Mouse (Mus musculus): ENCODE data around the gene Herpud1. TPM values are rescaled to one million over a fixed set of nuclear protein-coding genes. Genes with fewer than 3 reads are reported as not detected.
"Not testable (repeated sequence)": the region's sequence is repeated elsewhere in the genome, so short reads cannot be mapped to it uniquely, and the experiment has no call there.

The Herpud1 gene
- polyA plus RNA-seq, 1 experiment from 2014 or later, result 70.8 TPM

DNA sequence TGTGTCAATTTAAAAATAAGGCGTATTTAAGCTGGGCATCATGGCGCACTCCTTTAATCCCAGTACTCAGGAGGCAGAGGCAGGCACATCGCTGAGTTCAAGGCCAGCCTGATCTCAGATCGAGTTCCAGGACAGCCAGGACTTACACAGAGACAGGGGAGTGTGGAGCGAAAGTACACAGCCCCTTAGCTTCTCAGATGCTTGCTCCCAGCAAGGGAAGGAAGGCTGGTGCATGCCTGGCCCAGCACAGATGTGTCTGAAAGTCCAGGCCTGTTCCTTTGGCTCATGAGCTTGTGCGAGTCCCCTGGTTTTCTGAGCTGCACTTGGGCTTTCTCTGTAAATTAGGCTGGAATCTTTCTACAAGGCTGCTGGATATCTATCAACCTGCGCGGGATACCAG is 4.7 kb downstream of the Herpud1 start:
- no peak for ATAC-seq (ENCODE audit: low FRiP score)
- H3K27ac ChIP-seq (replicated peaks), result no peak overlapping the region
- H3K27me3 ChIP-seq (replicated peaks), result no peaks in the 10 kb centered on the region
- peaks cover 13% of the 10 kb centered on the region for H3K4me1 ChIP-seq
- H3K9me3 ChIP-seq (replicated peaks), result no peaks in the 10 kb centered on the region
- WGBS, result 97% methylated on average over 8 of the region's 8 CpGs
- H3K4me3 ChIP-seq (replicated peaks), result no peak overlapping the region
- no peak overlapping the region for H3K9ac ChIP-seq (replicated peaks)
- H3K36me3 ChIP-seq, result peaks cover 64% of the 10 kb centered on the region
- no peak overlapping the region for H3K4me2 ChIP-seq

GRCm38 (mm10) chr8:94392147-94392546 is 5.9 kb downstream of the Herpud1 start:
- no peaks in the 10 kb centered on the region for H3K9me3 ChIP-seq (replicated peaks)

DNA sequence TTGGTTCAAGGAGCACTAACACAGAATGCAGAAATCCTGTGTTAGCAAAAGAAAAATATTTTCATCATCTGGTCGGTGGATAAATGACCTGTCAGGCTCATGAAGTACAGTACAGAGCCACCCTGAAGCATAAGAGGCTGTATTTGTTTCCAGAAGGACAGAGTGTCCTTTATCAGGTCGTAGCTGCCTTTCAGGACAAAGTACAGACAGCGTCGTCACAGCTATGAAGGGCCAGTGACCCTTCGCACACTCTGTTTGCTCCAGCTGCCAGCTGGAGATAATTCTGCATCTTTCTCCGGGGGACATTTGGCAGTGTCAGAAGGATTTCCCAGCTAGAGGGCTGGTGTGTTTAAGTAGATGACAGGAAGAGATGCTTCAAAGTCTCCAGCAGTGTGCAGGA is 6.4 kb downstream of the Herpud1 start:
- H3K27me3 ChIP-seq (replicated peaks), result no peaks in the 10 kb centered on the region
- H3K27ac ChIP-seq (replicated peaks), result no peak overlapping the region
- no peak overlapping the region for H3K4me3 ChIP-seq (replicated peaks)
- no peak overlapping the region for H3K4me2 ChIP-seq
- peaks cover 10% of the 10 kb centered on the region for H3K4me1 ChIP-seq
- no peak overlapping the region for H3K9ac ChIP-seq (replicated peaks)
- WGBS, result 76% methylated on average over 6 of the region's 6 CpGs
- H3K9me3 ChIP-seq (replicated peaks), result no peaks in the 10 kb centered on the region
- peaks cover 75% of the 10 kb centered on the region for H3K36me3 ChIP-seq
- ATAC-seq (ENCODE audit: low FRiP score), result no peak

More at GRCm38 (mm10) chr8:94392147-94392546, 5.9 kb downstream of the Herpud1 start:
- no peak for ATAC-seq (ENCODE audit: low FRiP score)
- H3K27me3 ChIP-seq (replicated peaks), result no peaks in the 10 kb centered on the region
- no peak overlapping the region for H3K4me2 ChIP-seq
- 82% methylated on average over 12 of the region's 12 CpGs for WGBS
- H3K36me3 ChIP-seq, result peaks cover 75% of the 10 kb centered on the region
- peaks cover 12% of the 10 kb centered on the region for H3K4me1 ChIP-seq
- H3K27ac ChIP-seq (replicated peaks), result no peak overlapping the region
- no peak overlapping the region for H3K4me3 ChIP-seq (replicated peaks)
- no peak overlapping the region for H3K9ac ChIP-seq (replicated peaks)

DNA sequence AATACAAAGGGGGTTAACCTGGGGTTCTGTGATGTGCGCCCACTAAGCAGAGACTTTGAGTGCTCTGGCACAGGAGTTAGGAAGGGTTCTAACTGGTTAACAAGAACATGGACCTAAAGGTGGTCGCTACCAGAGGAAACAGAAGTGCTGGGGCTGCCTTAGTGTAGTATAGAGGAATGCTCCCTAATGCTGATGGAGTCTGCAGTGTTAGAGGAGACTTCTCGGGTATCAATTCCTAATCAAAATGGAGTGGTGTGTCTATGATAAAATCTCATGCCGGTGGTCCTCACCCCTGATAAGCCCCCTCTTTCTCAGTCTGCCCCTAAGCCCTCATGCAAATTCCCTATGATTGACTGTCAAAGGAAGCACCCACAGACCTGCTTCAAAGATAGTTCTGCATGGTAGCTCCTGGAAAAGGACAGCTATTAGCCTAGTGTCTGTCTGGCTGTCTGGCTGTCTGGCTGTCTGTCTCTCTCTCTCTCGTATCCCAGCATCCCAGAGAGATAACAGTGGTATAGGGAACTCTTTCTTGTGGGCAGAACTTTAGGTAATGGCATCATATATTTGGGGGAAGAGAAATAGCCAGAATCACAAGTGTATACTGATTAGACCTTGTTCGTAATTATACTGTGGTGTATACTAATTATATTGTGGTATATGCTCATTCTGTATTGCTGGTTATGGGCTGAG is 9.8 kb downstream of the Herpud1 start:
- Histone ChIP-seq H3K27me3 (replicated peaks) (no peaks in the 10 kb centered on the region), H3K9me3 (replicated peaks) (no peaks in the 10 kb centered on the region), H3K4me3 (replicated peaks) (no peak overlapping the region), H3K27ac (replicated peaks) (no peak overlapping the region), H3K4me1 (no peaks in the 10 kb centered on the region), H3K9ac (replicated peaks) (no peak overlapping the region), H3K36me3 (peaks cover 65% of the 10 kb centered on the region), H3K4me2 (no peak overlapping the region)
- WGBS, result 92% methylated on average over 6 of the region's 6 CpGs
- ATAC-seq (ENCODE audit: low FRiP score), result no peak

DNA sequence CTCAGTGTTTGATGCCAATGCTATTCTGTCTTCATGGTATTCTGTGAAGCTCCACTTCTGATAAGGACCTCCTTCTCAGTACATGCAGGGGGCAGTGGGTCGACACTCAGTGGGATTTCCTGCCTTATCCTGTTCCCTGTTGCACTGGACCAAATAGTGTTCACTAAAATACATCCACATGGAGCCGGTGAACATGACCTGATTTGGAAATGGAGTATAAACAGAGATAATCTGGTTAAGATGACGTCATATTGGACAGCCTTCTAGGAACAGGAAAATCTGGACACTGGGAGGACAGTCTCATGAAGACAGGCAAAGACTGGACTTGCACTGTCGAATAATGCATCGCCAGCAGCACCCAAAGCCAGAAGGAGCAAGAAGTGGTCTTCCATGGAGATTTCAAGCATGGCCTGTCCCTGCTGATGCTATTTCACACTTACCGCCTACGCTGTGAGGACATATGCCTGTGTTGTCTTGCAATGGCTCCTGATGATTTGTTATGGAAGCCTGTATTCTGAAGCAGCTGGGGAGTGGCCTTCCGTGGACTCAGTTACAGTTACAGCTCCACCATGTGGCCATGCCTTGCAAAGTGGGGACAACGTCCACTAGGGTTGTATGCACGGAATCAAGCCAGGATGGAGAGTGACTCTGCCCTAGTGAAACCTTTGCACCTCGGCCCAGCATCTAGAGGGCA is 10.9 kb downstream of the Herpud1 start:
- H3K4me3 ChIP-seq (replicated peaks), result no peak overlapping the region
- peaks cover 54% of the 10 kb centered on the region for H3K36me3 ChIP-seq
- no peak overlapping the region for H3K9ac ChIP-seq (replicated peaks)
- ATAC-seq (ENCODE audit: low FRiP score), result no peak; the same call in 1 of the 2 replicates
- H3K27me3 ChIP-seq (replicated peaks), result no peaks in the 10 kb centered on the region
- no peaks in the 10 kb centered on the region for H3K4me1 ChIP-seq
- H3K4me2 ChIP-seq, result no peak overlapping the region
- 67% methylated on average over 11 of the region's 11 CpGs for WGBS
- no peak overlapping the region for H3K27ac ChIP-seq (replicated peaks)
- H3K9me3 ChIP-seq (replicated peaks), result no peaks in the 10 kb centered on the region

- H3K4me3 ChIP-seq (replicated peaks), result no peak overlapping the region
- H3K27me3 ChIP-seq (replicated peaks), result no peaks in the 10 kb centered on the region
- H3K4me2 ChIP-seq, result no peak overlapping the region
- peaks cover 41% of the 10 kb centered on the region for H3K36me3 ChIP-seq
- no peak for ATAC-seq (ENCODE audit: low FRiP score)
- no peak overlapping the region for H3K27ac ChIP-seq (replicated peaks)
- no peaks in the 10 kb centered on the region for H3K9me3 ChIP-seq (replicated peaks)
- 85% methylated on average over 6 of the region's 6 CpGs for WGBS
- no peaks in the 10 kb centered on the region for H3K4me1 ChIP-seq
- no peak overlapping the region for H3K9ac ChIP-seq (replicated peaks)
These were observed 12.3 kb downstream of the Herpud1 start for GRCm38 (mm10) chr8:94398587-94398986.

DNA sequence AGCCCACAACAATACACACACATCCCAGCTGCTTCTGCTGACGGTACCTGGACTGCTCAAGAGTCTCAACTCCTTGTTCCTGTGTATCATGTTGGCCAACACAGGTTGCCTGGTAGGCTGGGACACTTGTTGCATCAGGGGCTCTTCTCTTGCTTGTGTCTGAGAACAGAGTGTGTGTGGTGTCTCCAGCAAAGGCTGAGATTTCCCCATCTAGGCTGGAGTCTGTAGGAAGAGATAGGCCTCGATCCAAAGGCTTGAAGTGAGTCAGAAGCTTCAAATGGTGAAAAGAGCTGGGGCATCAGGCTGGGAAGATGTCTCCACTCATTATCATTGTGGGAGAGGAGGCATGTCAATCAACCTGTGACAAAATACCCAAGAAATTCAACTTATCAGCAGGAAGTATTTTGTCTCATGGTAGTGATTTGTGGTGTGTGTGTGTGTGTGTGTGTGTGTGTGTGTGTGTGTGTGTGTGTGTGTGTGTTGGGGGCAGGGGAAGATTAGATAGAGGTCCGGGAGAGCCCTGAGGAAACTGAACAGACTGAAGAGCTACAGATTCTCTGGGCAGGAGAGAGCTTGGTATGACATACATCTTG is 13.2 kb downstream of the Herpud1 start:
- Histone ChIP-seq H3K4me2 (no peak overlapping the region), H3K27ac (replicated peaks) (no peak overlapping the region), H3K27me3 (replicated peaks) (no peaks in the 10 kb centered on the region), H3K9ac (replicated peaks) (no peak overlapping the region), H3K36me3 (peaks cover 33% of the 10 kb centered on the region), H3K4me3 (replicated peaks) (no peak overlapping the region), H3K4me1 (no peaks in the 10 kb centered on the region), H3K9me3 (replicated peaks) (no peaks in the 10 kb centered on the region)
- WGBS, result 87% methylated on average over 3 of the region's 3 CpGs
- ATAC-seq (ENCODE audit: low FRiP score), result no peak

DNA sequence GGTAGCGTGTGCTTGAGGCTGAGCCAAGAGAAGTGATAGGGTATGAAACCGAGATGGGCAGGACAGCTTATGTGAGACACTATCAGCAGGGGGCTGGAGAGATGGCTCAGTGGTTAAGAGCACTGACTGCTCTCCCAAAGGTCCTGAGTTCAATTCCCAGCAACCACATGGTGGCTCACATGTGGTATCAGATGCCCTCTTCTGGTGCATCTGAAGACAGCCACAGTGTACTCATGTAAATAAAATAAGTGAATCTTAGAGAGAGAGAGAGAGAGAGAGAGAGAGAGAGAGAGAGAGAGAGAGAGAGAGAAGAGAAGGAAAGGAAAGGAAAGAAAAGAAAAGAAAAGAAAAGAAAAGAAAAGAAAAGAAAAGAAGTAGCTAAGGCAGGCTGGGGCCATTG is 13.7 kb downstream of the Herpud1 start:
- not testable (repeated sequence) for H3K9me3 ChIP-seq (replicated peaks); H3K4me1 ChIP-seq; H3K4me2 ChIP-seq; H3K27me3 ChIP-seq (replicated peaks); H3K9ac ChIP-seq (replicated peaks); ATAC-seq (ENCODE audit: low FRiP score); H3K27ac ChIP-seq (replicated peaks); H3K4me3 ChIP-seq (replicated peaks)
- WGBS, result 83% methylated on average over 2 of the region's 2 CpGs
- peaks cover 28% of the 10 kb centered on the region for H3K36me3 ChIP-seq

DNA sequence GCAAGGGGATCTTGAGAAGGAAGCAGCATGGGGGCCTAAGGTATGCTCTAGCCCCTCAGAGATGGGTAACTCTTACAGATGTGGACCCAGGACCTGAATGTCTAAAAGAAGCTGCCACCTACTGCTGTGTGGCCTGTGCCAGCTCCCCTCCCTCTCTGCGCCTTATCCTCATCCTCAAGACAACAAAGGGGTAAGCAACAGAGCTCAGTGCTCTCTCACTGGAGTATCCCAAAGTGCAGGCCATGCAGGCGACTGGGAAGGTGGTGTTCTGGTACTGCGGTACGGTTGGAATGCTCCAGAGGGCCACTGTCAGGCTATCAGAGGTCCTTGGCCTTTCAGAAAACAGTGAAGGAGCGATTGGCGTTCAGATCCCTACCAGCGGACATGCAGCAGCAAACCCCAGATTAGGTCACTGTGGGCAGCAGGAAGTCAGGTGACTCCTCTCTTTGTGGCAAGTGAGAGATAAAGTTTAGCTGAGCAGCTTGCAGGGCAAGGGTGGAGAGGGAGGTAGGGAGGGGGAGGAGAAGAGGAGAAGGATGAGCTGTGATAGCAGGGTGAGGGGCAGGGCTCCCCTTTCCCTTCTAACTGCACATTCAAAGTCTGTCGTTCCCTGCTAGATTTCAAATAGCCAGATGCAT is 22.3 kb downstream of the Herpud1 start:
- WGBS, result 73% methylated on average over 8 of the region's 8 CpGs
- no peaks in the 10 kb centered on the region for H3K4me1 ChIP-seq
- H3K4me2 ChIP-seq, result no peak overlapping the region

GRCm38 (mm10) chr8:94409523-94409922 is 23.3 kb downstream of the Herpud1 start:
- no peaks in the 10 kb centered on the region for H3K4me1 ChIP-seq
- 86% methylated on average over 7 of the region's 7 CpGs for WGBS
- ATAC-seq (ENCODE audit: low FRiP score), result no peak
- no peak overlapping the region for H3K27ac ChIP-seq (replicated peaks)
- H3K9ac ChIP-seq (replicated peaks), result no peak overlapping the region
- no peak overlapping the region for H3K4me2 ChIP-seq
- no peaks in the 10 kb centered on the region for H3K27me3 ChIP-seq (replicated peaks)
- no peak overlapping the region for H3K4me3 ChIP-seq (replicated peaks)
- no peaks in the 10 kb centered on the region for H3K36me3 ChIP-seq
- H3K9me3 ChIP-seq (replicated peaks), result no peaks in the 10 kb centered on the region

More for the DNA sequence above, 22.3 kb downstream of the Herpud1 start:
- Histone ChIP-seq H3K9ac (replicated peaks) (no peak overlapping the region), H3K4me3 (replicated peaks) (no peak overlapping the region), H3K27ac (replicated peaks) (no peak overlapping the region), H3K9me3 (replicated peaks) (no peaks in the 10 kb centered on the region), H3K36me3 (no peaks in the 10 kb centered on the region), H3K27me3 (replicated peaks) (no peaks in the 10 kb centered on the region)
- ATAC-seq (ENCODE audit: low FRiP score), result no peak

- no peaks in the 10 kb centered on the region for H3K4me1 ChIP-seq
- no peak overlapping the region for H3K9ac ChIP-seq (replicated peaks)
- H3K4me3 ChIP-seq (replicated peaks), result no peak overlapping the region
- no peak overlapping the region for H3K27ac ChIP-seq (replicated peaks)
- no peaks in the 10 kb centered on the region for H3K36me3 ChIP-seq
- H3K27me3 ChIP-seq (replicated peaks), result no peaks in the 10 kb centered on the region
- H3K4me2 ChIP-seq, result no peak overlapping the region
- ATAC-seq (ENCODE audit: low FRiP score), result no peak
- WGBS, result 83% methylated on average over 6 of the region's 6 CpGs
- no peaks in the 10 kb centered on the region for H3K9me3 ChIP-seq (replicated peaks)
These were observed 26.3 kb downstream of the Herpud1 start for GRCm38 (mm10) chr8:94412518-94412917.

All from neural tube, embryonic 15.5 days (tissue).